Mouse (Mus musculus) intestine, embryonic 14.5 days (tissue): ENCODE measurements around the gene Mettl15. TPM values are rescaled to one million over a fixed set of nuclear protein-coding genes. Genes with fewer than 3 reads are reported as not detected.

Experiments
- microRNA-seq: library from miRNA; unstranded; fragments of <30 nt; microRNA quantifications from one replicate; pipeline ENCODE4, GENCODE M21; 2016
- polyA plus RNA-seq: library from polyadenylated mRNA; unstranded; fragments of >200 nt; fragmentation: Nextera tagmentation; extraction: Ambion mirVana; gene quantifications from 2 replicates; pipeline ENCODE4 v1.2.1, GENCODE M21; 2014

Gene Mettl15
- polyA plus RNA-seq, 1 experiment from 2014 or later, result 10.6 TPM

Small RNAs within 50 kb of the gene (microRNA-seq; reads per million reads assigned to microRNA genes)
- gene Gm24115, result not detected

Other genes with a start within 250 kb of the Mettl15 start
- 20.7 and 23.1 TPM in 2 replicates for gene Kif18a, start within 50 bp of the Mettl15 start, polyA plus RNA-seq